Mouse (Mus musculus): ENCODE results near the gene Ttc6.

DNA sequence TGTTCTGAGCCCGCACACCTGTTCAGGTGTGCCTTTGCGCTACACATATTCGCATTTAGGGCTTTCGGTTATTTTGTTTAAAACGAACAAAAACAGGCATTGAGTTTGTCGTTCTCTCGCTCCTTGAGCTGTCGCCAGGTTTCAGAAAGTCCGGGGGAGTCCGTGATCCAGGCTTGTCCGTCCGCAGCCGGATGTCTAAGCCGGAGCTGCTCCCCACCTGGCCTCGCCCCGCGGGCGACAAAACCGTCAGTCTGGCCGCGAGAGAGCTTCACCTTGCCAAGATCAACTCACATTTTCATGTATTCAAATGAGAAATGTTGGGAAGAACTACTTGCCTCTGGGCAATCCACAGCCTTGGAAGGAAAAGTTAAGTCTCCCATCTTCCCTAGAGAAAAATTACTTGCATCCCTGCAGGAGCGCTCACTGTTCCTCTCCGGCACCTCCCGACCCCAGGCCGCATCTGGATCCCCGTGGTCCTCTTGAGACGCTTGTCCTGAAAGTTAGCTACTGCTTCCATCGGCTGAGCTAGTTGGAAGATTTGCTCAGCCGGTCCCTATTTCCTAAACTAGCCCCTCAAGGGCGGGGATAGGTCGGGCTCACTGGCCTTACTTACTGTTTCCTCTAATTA lies 13.6 kb upstream of the Ttc6 start:
- TF ChIP-seq GATA1 (IDR thresholded peaks at IDR 0.05; ENCODE audit: borderline replicate concordance, low read length) (no peak), FLI1 (IDR thresholded peaks at IDR 0.05; ENCODE audit: low read length) (no peak)

Measured in megakaryocyte, embryonic 14.5 days (primary cell).